ENCODE assay signal across 8 mouse cellular contexts in genomic region chr11:58225655-58226054, GRCm38 (mm10). TPM values are rescaled to one million over a fixed set of nuclear protein-coding genes. Genes with fewer than 3 reads are reported as not detected.
DNase-seq lines count a peak whose midpoint lies in the region; ATAC-seq and TF ChIP-seq lines count a peak whose summit lies in the region.
"Had no signal": no experiment of that assay in that cellular context is flagged by ENCODE, and none has a peak within 500 bp of the region (broad histone marks: within the 10 kb centered on the region; RNA-seq: fewer than 3 reads in every experiment).

No protein-coding gene starts in this region.

- no peak for TF ChIP-seq POLR2A in spleen, adult 2 months (IDR thresholded peaks at IDR 0.05; ENCODE audit: low read depth, low read length)

- DNase-seq in Patski (ENCODE audit: low read depth, low spot score), result no peak
- peak; percentile 59 for DNase-seq in c-Kit-positive CD71-negative TER-119-negative erythroid progenitor cells, embryonic 14.5 days (ENCODE audit: low read depth)
- DNase-seq in hindbrain, postnatal 0 days (ENCODE audit: low spot score), result peak; percentile 60
- DNase-seq in left cerebral cortex, adult 11 months (ENCODE audit: low spot score), result peak; percentile 56
- DNase-seq in spleen, adult 2 months (ENCODE audit: low read depth in 1 of 2, low spot score in 2 of 2), result peak; percentile 44 to 67

- peak; percentile 71 for ATAC-seq in Patski
- ATAC-seq in frontal cortex, adult (ENCODE audit: low TSS enrichment), result peak; percentile 79
- no peak for ATAC-seq in hindbrain, postnatal 0 days
- ATAC-seq in megakaryocyte, adult 5-6 weeks (ENCODE audit: poor library complexity, severe bottlenecking), result peak; percentile 90

- H3K4me2 ChIP-seq in hindbrain, postnatal 0 days (ENCODE audit: low read depth, low read length), result no peak overlapping the region
- H3K4me2 ChIP-seq: neural tube, embryonic 13.5 days had no signal

- H3K36me3 ChIP-seq in hindbrain, postnatal 0 days (ENCODE audit: insufficient read depth, low read length), result no peaks in the 10 kb centered on the region
- peaks cover 2% of the 10 kb centered on the region; the same call in 1 of the 2 replicates for H3K36me3 ChIP-seq in spleen, adult 2 months (ENCODE audit: control insufficient read depth, insufficient read depth, low read length)
- H3K36me3 ChIP-seq: neural tube, embryonic 13.5 days had no signal

- no peak overlapping the region for H3K4me3 ChIP-seq in hindbrain, postnatal 0 days (ENCODE audit: low read length)
- no peak overlapping the region for H3K4me3 ChIP-seq in spleen, adult 2 months (ENCODE audit: extremely low read depth, insufficient read depth, insufficient read length)
- H3K4me3 ChIP-seq: neural tube, embryonic 13.5 days had no signal

- CTCF ChIA-PET in Patski (lab: Charles Lee), result interaction anchor here (0.7 to 3.1 kb wide), 10 partner anchors 11 to 376 kb away, joined by 3 to 26 read pairs (median 4); partner anchors contain the start of genes Sh3bp5l and Zfp672

- H3K9ac ChIP-seq in hindbrain, postnatal 0 days (replicated peaks; ENCODE audit: low read length), result no peak overlapping the region
- H3K9ac ChIP-seq: neural tube, embryonic 13.5 days had no signal

- no peaks in the 10 kb centered on the region for H3K27me3 ChIP-seq in Patski
- no peaks in the 10 kb centered on the region for H3K27me3 ChIP-seq in hindbrain, postnatal 0 days (ENCODE audit: insufficient read depth, low read length)
- H3K27me3 ChIP-seq in spleen, adult 2 months (ENCODE audit: control insufficient read depth, insufficient read depth, low read length), result no peaks in the 10 kb centered on the region
- H3K27me3 ChIP-seq: neural tube, embryonic 13.5 days had no signal

- POLR2A ChIA-PET in Patski (lab: Charles Lee), result no interaction called here

- H3K27ac ChIP-seq in hindbrain, postnatal 0 days, result no peak overlapping the region
- H3K27ac ChIP-seq in spleen, adult 2 months (ENCODE audit: insufficient read depth, low read length), result no peak overlapping the region
- H3K27ac ChIP-seq: neural tube, embryonic 13.5 days had no signal

- no peaks in the 10 kb centered on the region for H3K4me1 ChIP-seq in hindbrain, postnatal 0 days (ENCODE audit: insufficient read depth, low read length)
- peaks cover 9% of the 10 kb centered on the region; the same call in 1 of the 2 replicates for H3K4me1 ChIP-seq in spleen, adult 2 months (ENCODE audit: control insufficient read depth, insufficient read depth, insufficient read length)

- 6% methylated on average over 5 of the region's 5 CpGs for whole genome bisulfite sequencing in hindbrain, postnatal 0 days
- WGBS in spleen, adult 2 months, result 22% methylated on average over 5 of the region's 5 CpGs

- H3K9me3 ChIP-seq in hindbrain, postnatal 0 days (ENCODE audit: low read length), result no peaks in the 10 kb centered on the region
- H3K9me3 ChIP-seq: neural tube, embryonic 13.5 days had no signal

- TF ChIP-seq CTCF in Patski (IDR thresholded peaks at IDR 0.05), result peak; percentile 94
- peak; percentile 95 for TF ChIP-seq CTCF in hindbrain, postnatal 0 days (IDR thresholded peaks at IDR 0.05; ENCODE audit: low read depth)
- TF ChIP-seq CTCF in spleen, adult 2 months (IDR thresholded peaks at IDR 0.05; ENCODE audit: extremely low read depth, insufficient read depth, insufficient read length, insufficient replicate concordance), result peak; percentile 90; the same call in 1 of the 2 replicates

- in situ Hi-C loops in Patski (cut with MboI; ENCODE audit: low pct_unique_long_range_greater_than_20kb), result no loop called here

RNA-seq across cellular contexts. Expression of gene Irgm2, which starts 26.2 kb away (rescaled TPM):
- 8.3 TPM for polyA plus RNA-seq in Patski (2021)
- 1.2 and 1.8 TPM in 2 replicates for total RNA-seq in hindbrain, postnatal 0 days (2014; rRNA removed)
- 0.80 and 1.6 TPM in 2 replicates for polyA plus RNA-seq in hindbrain, postnatal 0 days (2015; fragmentation: Nextera tagmentation; extraction: Ambion mirVana)
- 19.7 and 23.3 TPM in 2 replicates for total RNA-seq in megakaryocyte, adult 5-6 weeks (2015)
- total RNA-seq in megakaryocyte, adult 5-6 weeks (2017), result 18.2 and 18.7 TPM in 2 replicates
- 18.3 and 21.1 TPM in 2 replicates for polyA plus RNA-seq in spleen, adult 2 months (2012; rRNA removed)

RNA-seq across cellular contexts. Expression of gene Igtp, which starts 26.3 kb away (rescaled TPM):
- polyA plus RNA-seq in Patski (2021), result 16.1 TPM
- total RNA-seq in hindbrain, postnatal 0 days (2014; rRNA removed), result 2.7 and 6.3 TPM in 2 replicates
- polyA plus RNA-seq in hindbrain, postnatal 0 days (2015; fragmentation: Nextera tagmentation; extraction: Ambion mirVana), result 2.1 and 3.0 TPM in 2 replicates
- total RNA-seq in megakaryocyte, adult 5-6 weeks (2015), result 21.0 and 23.8 TPM in 2 replicates
- total RNA-seq in megakaryocyte, adult 5-6 weeks (2017), result 14.0 and 16.0 TPM in 2 replicates
- polyA plus RNA-seq in spleen, adult 2 months (2012; rRNA removed), result 25.4 and 27.3 TPM in 2 replicates

RNA-seq across cellular contexts. Expression of gene 4930438A08Rik, which starts 48.9 kb away (rescaled TPM):
- polyA plus RNA-seq in Patski (2021), result not detected
- total RNA-seq in hindbrain, postnatal 0 days (2014; rRNA removed), result not detected in 2 replicates
- not detected in 2 replicates for polyA plus RNA-seq in hindbrain, postnatal 0 days (2015; fragmentation: Nextera tagmentation; extraction: Ambion mirVana)
- 12.5 and 18.7 TPM in 2 replicates for total RNA-seq in megakaryocyte, adult 5-6 weeks (2015)
- 23.6 and 30.1 TPM in 2 replicates for total RNA-seq in megakaryocyte, adult 5-6 weeks (2017)
- 0.53 and 0.63 TPM in 2 replicates for polyA plus RNA-seq in spleen, adult 2 months (2012; rRNA removed)
- polyA plus RNA-seq: neural tube, embryonic 13.5 days had no signal

RNA-seq across cellular contexts. Expression of gene Mrpl22, which starts 54.2 kb away (rescaled TPM):
- polyA plus RNA-seq in Patski (2021), result 56.1 TPM
- 24.7 and 37.7 TPM in 2 replicates for total RNA-seq in hindbrain, postnatal 0 days (2014; rRNA removed)
- polyA plus RNA-seq in hindbrain, postnatal 0 days (2015; fragmentation: Nextera tagmentation; extraction: Ambion mirVana), result 98.8 and 98.9 TPM in 2 replicates
- total RNA-seq in megakaryocyte, adult 5-6 weeks (2015), result 45.0 and 47.8 TPM in 2 replicates
- total RNA-seq in megakaryocyte, adult 5-6 weeks (2017), result 29.6 and 31.8 TPM in 2 replicates
- 15.5 and 15.9 TPM in 2 replicates for polyA plus RNA-seq in spleen, adult 2 months (2012; rRNA removed)

RNA-seq across cellular contexts. Expression of gene Gemin5, which starts 57.3 kb away (rescaled TPM):
- 23.7 TPM for polyA plus RNA-seq in Patski (2021)
- total RNA-seq in hindbrain, postnatal 0 days (2014; rRNA removed), result 19.6 and 21.2 TPM in 2 replicates
- polyA plus RNA-seq in hindbrain, postnatal 0 days (2015; fragmentation: Nextera tagmentation; extraction: Ambion mirVana), result 10.4 and 11.2 TPM in 2 replicates
- 3.4 and 7.3 TPM in 2 replicates for total RNA-seq in megakaryocyte, adult 5-6 weeks (2015)
- 7.4 and 7.8 TPM in 2 replicates for total RNA-seq in megakaryocyte, adult 5-6 weeks (2017)
- 6.1 and 6.9 TPM in 2 replicates for polyA plus RNA-seq in spleen, adult 2 months (2012; rRNA removed)
